Mouse (Mus musculus) cerebellum, adult 2 months (tissue): Measurements from ENCODE around the gene Rhbdd3.

ENCODE experiments used
- CTCF ChIP-seq: fragments of 200-500 bp; IDR thresholded peaks from 2 replicates; pipeline ENCODE4 v1.5.1; 2011; ENCODE audit warnings: low read depth, mild to moderate bottlenecking, control low read depth, low read length, moderate library complexity, borderline replicate concordance; ENCODE audit not compliant: insufficient read depth
- POLR2A ChIP-seq: fragments of 200-500 bp; IDR thresholded peaks from 2 replicates; pipeline ENCODE4 v1.6.1; 2011; ENCODE audit warnings: low read length, control low read depth, borderline replicate concordance; ENCODE audit not compliant: insufficient read depth

DNA sequence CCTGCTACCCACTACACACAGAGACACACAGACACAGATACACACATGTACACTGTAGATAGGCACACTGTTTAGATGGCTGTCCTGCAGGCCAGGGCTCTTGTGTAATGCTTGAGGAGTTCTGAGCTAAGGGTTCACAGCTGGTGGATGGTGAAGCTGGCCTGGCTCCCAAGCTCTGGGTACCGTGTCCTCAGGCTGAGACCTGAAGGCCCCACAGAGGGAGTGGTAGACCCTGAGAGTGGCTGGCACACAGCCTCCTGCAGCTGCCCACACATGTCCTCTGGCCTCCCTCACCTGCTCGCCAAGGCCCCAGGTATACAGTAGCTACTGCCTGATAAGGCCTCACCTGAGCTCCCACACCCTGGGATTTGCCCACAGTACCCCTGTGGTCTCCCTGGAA, 43.2 kb downstream of the Rhbdd3 start:
- no peak for TF ChIP-seq CTCF
- TF ChIP-seq POLR2A = no peak
